Mouse (Mus musculus) gastrocnemius, postnatal 10 days (tissue): ENCODE measurements around the gene Pex5. TPM values are rescaled to one million over a fixed set of nuclear protein-coding genes. Genes with fewer than 3 reads are reported as not detected.
A peak's percentile ranks its signal among the peaks of the same experiment; 100 is the strongest.

Experiments
- DNase-seq: peaks from one replicate; pipeline ENCODE4 v3.0.0; 2021; ENCODE audit warnings: mixed read lengths
- long read RNA-seq, 2 experiments: library from polyadenylated mRNA; stranded (forward); transcript quantifications; one replicate each; pipeline ENCODE4 v2.0.0; 2021
- total RNA-seq, 2 experiments: library from RNA; stranded (reverse); gene quantifications; 2 replicates each; pipeline ENCODE4 v1.2.3; 2021

Gene Pex5
- 10 to 100 TPM; 25.8 to 28.3 TPM for total RNA-seq
- long read RNA-seq, experiment 1, transcript Pex5-201 (16 exons, 3,139 nt): minor isoform, 9 of 75 reads
- long read RNA-seq, experiment 1, transcript Pex5-202 (15 exons, 3,073 nt): major isoform, 45 of 75 reads
- long read RNA-seq, experiment 1, partial matches to known transcripts: 10 of 75 reads
- long read RNA-seq, experiment 1, other reads (novel, unspliced or antisense): 9 of 75 reads
- long read RNA-seq, experiment 2, transcript Pex5-202 (15 exons, 3,073 nt): major isoform, 42 of 60 reads
- long read RNA-seq, experiment 2, transcript Pex5-201 (16 exons, 3,139 nt): minor isoform, 8 of 60 reads
- long read RNA-seq, experiment 2, partial matches to known transcripts: 6 of 60 reads
- long read RNA-seq, experiment 2, other reads (novel, unspliced or antisense): 3 of 60 reads

GRCm38 (mm10) chr6:124414927-124415325 is at the start of gene Pex5:
Pex5 (minus strand) TSS chr6:124415067.
- DNase-seq: peak; percentile 96

- DNase-seq: no peak
Measured at GRCm38 (mm10) chr6:124463881-124464291, 49.0 kb upstream of the Pex5 start.

- DNase-seq: no peak
Measured at GRCm38 (mm10) chr6:124459388-124459787, 44.5 kb upstream of the Pex5 start.

- no peak for DNase-seq
Measured at GRCm38 (mm10) chr6:124458505-124458904, 43.6 kb upstream of the Pex5 start.

GRCm38 (mm10) chr6:124457827-124458226 is 43.0 kb upstream of the Pex5 start:
- no peak for DNase-seq

GRCm38 (mm10) chr6:124456243-124456642 is 41.4 kb upstream of the Pex5 start:
- no peak for DNase-seq

- DNase-seq: no peak
Measured at GRCm38 (mm10) chr6:124453756-124454155, 38.9 kb upstream of the Pex5 start.

GRCm38 (mm10) chr6:124451995-124452394 is 37.1 kb upstream of the Pex5 start:
- DNase-seq: no peak

GRCm38 (mm10) chr6:124449668-124450383 is 35.0 kb upstream of the Pex5 start:
- no peak for DNase-seq

GRCm38 (mm10) chr6:124448959-124449667 is 34.2 kb upstream of the Pex5 start:
- DNase-seq: no peak

- no peak for DNase-seq
Measured at GRCm38 (mm10) chr6:124448186-124448852, 33.5 kb upstream of the Pex5 start.

- DNase-seq: no peak
Measured at GRCm38 (mm10) chr6:124447356-124447755, 32.5 kb upstream of the Pex5 start.

GRCm38 (mm10) chr6:124446459-124446858 is 31.6 kb upstream of the Pex5 start:
- DNase-seq: no peak

GRCm38 (mm10) chr6:124446024-124446423 is 31.2 kb upstream of the Pex5 start:
- DNase-seq: no peak

- DNase-seq: no peak
Measured at GRCm38 (mm10) chr6:124443338-124443737, 28.5 kb upstream of the Pex5 start.

- no peak for DNase-seq
Measured at GRCm38 (mm10) chr6:124436245-124436644, 21.4 kb upstream of the Pex5 start.

GRCm38 (mm10) chr6:124435173-124435572 is 20.3 kb upstream of the Pex5 start:
- no peak for DNase-seq

GRCm38 (mm10) chr6:124433688-124434324 is 18.9 kb upstream of the Pex5 start:
- DNase-seq: no peak

GRCm38 (mm10) chr6:124430784-124431495 is 16.1 kb upstream of the Pex5 start:
- DNase-seq: no peak

- DNase-seq: no peak
Measured at GRCm38 (mm10) chr6:124430379-124430778, 15.5 kb upstream of the Pex5 start.
